Mouse (Mus musculus): ENCODE data around the gene Phf12.

DNA sequence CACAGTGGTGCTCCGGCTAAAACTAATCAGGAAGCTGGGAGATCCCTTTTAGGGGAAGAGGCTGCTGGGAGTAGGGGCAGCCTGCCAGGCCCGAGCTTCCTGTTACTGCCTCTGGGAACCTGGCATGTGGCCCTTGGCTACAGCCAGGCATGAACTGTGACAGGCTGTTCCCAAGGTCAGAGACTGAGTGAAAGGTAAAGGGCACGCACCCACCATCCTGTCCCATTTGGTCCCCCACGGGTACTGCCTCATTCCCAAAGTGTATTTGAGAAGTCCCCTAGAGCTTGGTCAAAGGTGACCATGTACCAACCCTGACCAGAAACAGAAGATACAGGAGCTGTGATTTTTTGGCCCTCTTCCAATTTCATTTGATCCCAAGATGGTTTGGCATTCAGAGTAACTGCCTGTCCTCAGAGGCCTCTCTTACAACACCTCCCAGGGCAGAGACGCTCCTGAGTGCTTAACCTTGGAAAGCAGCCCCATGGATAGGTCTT, 62.3 kb downstream of the Phf12 start:
- TF ChIP-seq CTCF (IDR thresholded peaks at IDR 0.05; ENCODE audit: low read depth, low read length) (no peak), POLR2A (IDR thresholded peaks at IDR 0.05; ENCODE audit: insufficient read depth, low read length) (no peak), EP300 (IDR thresholded peaks at IDR 0.05; ENCODE audit: insufficient read depth, low read depth, low read length) (no peak)
